Mouse (Mus musculus): Measurements from ENCODE around the gene Scd3.
A peak's percentile ranks its signal among the peaks of the same experiment; 100 is the strongest.

Scd3 gene

DNA sequence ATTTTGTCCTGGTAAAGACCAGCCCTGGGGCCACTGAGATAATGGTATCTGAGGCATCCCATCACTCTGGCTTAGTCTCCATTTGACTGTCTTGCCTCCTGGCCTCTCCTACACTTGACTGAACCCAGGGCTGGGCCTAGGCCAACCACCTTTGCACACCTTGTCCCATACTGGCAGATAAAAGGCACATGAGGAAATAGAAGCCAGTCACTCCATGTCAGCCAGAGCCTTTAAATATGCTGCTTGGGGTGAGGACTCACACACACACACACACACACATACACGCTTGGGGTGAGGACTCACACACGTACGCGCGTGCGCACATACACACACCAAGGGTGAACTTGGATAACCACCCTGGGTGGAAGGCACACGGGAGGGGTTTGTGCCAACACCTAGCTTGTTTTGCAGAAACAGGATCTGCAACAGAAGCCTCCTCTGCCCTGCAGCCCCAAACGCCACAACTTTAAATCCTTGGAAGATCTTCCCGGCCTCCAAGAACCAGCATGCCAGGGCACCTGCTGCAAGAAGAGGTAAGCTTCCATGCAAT, at the start of gene Scd3:
Scd3 (plus strand) TSS at position 255 of the 550 bp plus-strand sequence.
- no peak for DNase-seq (ENCODE audit: low read depth in 1 of 2, low spot score in 2 of 2)

DNA sequence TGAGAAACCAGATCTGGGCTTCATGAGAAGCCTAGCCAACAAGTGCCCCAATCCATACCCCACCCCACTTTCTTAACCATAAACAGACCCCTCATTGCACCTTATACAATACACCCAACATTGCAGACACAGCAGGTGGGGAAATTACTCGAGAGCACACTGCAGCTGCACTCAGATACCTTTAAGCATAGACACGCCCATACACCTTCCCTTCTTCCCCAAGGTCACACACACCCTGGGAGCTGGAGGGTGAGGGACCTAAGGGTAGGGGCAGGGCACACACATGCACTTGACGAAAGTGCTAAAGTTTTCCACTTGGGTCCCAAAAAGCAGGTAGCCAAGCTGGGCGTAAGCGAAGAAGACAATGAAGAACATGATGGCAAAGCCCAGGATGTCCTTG, 49.3 kb upstream of the Scd3 start:
- no peak for DNase-seq (ENCODE audit: low read depth in 1 of 2, low spot score in 2 of 2)

DNA sequence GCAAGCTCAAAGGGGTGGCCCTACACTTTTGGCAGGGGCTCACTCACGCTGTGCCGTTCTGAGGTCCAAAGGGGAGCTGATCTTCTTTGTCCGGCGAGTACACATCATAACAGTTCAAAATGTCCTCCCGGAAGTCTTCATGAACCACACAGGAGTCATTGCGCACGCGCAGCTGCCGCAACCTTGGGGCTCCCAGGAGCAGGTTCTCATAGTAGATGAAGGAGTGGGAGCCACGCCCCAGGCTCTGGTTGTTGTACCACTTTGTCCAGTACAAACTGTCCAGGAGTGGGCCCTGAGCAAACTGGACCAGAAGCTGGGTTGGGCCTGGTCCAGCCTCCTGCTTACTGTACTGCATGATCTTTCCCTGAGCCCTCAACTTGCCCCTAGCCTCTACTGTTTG, 46.1 kb upstream of the Scd3 start:
- DNase-seq (ENCODE audit: low read depth in 1 of 2, low spot score in 2 of 2) = no peak

DNA sequence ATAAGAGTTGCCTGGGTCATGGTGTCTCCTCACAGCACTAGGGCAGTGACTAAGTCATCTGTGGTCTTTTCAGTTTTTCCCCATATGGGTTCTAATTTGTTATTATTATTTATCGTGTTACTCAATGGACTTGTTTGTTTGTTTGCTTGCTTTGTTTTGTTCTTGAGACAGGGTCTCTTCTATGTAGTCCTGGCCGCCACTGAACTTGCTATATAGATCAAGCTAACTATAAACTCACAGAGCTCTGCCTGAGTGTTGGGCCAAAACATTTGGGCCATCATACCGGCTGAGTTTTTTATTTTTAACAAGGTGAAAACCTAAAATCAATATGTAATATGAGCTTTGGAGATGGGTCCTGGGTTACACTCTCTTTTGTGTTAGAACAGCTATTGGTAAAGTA, 43.7 kb upstream of the Scd3 start:
- DNase-seq (ENCODE audit: low read depth in 1 of 2, low spot score in 2 of 2) = no peak

DNA sequence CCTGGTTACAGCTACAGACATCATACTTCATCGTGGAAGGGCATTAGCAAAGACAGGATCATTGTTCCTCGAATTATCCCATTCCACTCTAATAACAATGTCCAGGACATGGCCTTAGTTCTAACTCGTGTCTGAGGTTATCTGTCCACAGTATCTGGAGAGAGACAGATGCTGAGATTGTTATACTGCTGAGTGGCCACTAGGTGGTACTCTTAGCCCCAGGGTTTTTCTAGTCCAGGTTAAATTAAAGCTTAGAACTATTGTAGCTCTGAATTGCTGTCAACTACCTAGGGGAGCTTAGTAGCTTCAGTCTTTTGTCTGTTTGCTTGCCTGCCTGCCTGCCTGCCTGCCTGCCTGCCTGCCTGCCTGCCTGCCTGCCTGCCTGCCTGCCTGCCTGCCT, 41.6 kb upstream of the Scd3 start:
- DNase-seq (ENCODE audit: low read depth in 1 of 2, low spot score in 2 of 2) = no peak

DNA sequence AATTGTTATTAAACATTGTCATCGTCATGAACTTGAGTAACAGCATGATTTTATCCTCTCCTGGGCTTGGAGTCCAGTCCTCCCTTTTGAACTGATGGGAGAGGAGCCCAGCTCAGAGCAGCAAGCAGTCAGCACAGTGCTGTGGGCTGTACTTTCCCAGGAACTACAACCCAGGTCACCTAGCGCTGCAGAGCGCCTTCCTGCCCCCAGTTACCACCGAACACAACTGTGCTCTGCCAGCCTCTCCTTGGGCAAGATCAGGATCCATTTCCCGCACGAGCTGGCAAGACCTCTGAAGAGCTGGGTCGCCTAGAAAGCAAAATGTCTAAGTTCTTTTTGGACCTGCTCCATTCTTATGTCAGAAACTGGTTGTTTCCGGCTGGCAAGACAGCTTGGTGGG, 28.2 kb upstream of the Scd3 start:
- DNase-seq (ENCODE audit: low read depth in 1 of 2, low spot score in 2 of 2) = no peak

DNA sequence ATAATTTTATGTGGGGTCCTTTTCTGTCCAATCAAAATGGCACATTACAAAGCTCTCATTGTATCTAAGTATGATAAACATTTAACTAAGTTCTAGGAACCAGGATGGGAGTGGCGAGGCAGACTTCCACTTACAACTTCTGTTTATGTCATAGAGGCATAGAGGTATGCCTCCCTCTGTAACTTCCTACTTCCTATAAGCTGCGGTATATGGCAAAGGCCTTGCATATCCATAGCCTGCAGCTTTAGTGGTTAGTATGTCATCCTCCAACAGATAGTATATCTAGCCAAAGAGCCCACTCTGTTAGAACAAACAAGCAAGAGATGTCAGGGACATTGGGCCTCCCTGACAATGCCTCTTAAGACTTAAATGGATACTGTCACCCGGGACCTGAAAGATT, 26.3 kb upstream of the Scd3 start:
- DNase-seq (ENCODE audit: low read depth in 1 of 2, low spot score in 2 of 2) = no peak

DNA sequence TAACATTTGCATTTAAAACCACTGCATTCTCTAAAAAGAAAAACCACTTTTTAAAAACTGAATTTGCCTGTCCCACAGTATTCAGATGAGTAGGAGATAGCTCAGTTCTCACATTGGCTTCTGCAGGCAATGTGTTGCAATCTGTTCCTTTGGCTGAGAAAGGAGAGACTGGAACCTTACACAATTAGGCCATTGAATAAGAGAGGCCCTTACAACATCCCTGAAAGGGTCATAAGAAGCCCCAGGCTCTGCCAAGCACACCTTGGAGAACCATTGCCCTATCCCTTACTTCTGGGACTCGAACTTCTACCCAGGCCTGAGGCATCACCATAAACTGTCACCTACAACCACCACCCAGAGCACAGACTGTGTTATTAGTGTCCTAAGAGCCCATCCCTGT, 22.6 kb upstream of the Scd3 start:
- DNase-seq (ENCODE audit: low read depth in 1 of 2, low spot score in 2 of 2) = no peak

DNA sequence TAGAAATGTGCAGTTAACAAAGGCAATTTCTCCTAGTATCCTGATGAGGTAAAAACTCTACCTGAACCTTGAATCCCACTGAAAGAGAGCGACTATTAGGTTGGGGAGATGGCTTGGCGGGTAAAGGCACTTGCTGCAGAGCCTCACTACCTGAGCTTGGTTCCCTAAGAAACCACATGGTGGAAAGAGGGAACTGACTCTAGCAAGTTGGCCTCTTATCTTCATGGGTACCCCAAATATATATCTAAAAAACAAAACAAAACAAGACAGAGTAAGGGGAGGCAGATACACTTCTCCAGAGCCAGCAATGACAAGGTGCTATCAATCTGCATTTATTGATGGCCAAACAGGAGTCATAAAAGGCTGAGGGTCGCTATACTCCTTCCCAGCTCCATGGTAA, 19.1 kb upstream of the Scd3 start:
- DNase-seq (ENCODE audit: low read depth in 1 of 2, low spot score in 2 of 2) = no peak

DNA sequence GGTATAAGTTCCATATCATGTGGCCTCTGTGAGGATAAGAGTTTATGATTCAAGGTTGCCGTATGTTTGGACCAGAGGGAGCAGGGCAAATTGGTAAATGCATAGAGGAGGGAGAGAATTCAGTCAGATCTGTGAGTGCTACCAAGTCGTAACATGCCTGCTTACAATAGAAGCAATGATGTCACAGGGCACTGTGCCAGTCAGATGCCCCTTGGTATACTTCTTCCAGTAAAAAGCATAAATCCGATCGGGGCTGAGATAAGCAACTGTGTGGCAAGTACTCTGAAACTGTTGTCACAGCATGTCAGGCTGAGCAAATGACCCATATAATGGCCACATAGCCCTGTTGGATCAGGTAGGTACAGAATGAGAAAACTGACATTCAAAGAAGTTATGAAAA, 14.0 kb upstream of the Scd3 start:
- DNase-seq (ENCODE audit: low read depth in 1 of 2, low spot score in 2 of 2) = no peak

DNA sequence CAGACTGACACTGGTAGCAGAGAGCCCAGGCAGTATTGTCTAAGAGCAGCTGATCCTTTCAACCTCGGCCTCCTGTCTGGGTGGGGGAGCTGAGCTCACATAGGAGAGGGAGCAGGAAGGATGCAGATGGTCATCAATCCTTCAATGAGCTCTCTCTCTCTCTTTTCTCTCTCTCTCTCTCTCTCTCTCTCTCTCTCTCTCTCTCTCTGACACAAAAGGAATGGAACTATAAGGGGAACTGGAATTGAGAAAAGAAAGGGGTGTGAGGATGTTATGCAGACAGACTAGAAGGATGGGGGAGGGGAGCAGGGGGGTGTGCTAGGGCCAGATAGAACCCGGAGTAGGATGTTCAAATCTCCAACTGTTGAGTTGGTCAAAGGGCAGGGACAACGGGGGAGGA, 10.7 kb upstream of the Scd3 start, which contains the start of gene Pkd2l1:
Pkd2l1 (minus strand) TSS at position 101 of the 400 bp plus-strand sequence.
- DNase-seq (ENCODE audit: low read depth in 1 of 2, low spot score in 2 of 2) = no peak

DNA sequence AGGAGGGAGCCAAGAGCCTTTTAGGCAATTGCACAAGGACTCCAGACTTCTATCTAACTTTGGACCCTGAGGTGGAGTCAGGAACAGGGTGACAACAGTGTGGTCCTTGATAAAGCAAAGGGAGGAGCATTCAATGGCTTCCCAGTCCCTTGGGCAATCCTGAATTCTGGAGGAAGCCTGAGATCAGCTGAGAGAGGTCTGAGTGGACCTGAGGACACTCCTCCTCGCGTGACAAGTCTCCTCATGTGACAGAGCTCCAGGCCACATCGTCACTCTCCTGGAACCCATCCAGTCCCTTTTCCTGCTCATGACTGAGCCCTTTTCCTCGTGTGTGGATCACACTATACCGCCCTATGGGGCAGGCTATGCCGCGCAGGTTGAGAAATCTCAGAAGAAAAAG, 9.2 kb upstream of the Scd3 start:
- DNase-seq (ENCODE audit: low read depth in 1 of 2, low spot score in 2 of 2) = no peak

DNA sequence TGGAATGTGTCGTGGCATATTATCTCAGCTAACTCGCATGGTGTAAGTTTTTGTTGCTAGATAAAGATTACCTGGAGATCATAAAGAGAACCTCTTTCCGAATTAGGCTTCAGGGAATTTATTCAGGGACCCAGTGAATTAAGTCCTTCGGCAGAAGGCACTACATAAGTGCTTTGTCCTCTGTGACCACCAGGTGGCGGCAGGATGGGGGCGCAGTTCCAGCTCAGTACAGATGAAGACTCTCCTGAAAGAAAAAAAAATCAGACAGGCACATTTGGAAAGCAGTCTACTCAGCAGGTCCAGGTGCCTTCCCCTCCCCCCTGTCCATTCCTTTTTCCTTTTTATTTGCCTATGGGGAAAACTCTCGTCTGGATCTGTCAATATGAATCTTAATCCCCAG, 7.9 kb upstream of the Scd3 start:
- peak in 1 of 2 experiments; percentile 28 for DNase-seq (ENCODE audit: low read depth in 1 of 2, low spot score in 2 of 2)

DNA sequence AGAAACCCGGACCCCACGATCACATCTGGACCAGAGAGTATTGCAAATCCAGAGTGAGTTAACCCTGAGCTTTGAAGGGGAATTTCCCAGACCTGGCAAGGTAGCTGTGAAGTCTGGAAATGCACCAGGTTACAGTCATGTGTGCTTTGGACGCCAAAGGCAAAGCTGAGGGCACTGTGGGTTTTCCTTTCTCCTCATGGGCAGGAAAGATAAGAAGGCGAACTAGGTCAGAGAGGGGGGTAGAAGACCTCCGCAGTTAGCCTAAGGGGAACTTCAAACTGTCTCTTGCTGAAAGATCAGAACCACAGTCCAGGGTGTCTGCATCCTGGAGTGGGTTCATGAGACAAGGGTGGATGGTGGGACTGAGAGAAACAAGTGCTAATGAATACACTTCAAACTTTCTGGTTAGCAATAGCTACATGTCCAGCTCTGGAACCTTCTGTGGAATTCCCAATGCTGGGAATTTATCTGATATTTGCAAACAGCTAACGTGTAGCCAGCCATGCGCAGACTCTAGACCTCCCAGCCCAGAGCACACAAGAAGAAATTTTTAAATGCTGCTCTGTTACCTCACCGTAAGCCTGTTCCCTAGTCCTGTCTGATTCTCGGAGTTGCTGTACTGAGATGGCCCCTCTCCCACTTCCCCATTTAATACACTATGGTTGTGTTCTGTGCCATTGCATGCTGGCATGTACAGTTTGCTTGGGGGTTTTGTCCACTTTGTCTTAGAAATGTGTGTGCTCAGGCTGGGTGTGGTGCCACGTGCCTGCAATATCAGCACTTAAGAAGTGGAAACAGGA, 5.8 kb upstream of the Scd3 start:
- no peak for DNase-seq (ENCODE audit: low read depth in 1 of 2, low spot score in 2 of 2)

DNA sequence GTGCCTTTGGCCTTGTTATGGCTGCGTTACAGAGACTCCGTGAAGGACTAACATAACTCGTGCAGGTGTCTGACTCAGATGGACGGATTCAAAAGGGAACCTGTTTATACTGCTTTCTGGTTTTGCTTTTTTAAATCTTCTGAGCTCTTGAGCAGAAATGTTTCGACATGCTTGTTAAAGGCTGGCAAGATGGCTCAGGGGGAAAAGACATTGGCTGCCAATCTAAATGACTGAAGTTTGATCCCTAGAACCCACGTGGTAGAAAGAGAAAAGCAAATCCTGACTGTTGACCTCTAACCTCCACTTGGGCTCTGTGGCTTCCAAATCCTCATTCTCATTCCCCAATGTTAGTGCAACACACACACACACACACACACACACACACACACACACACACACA, 4.6 kb upstream of the Scd3 start:
- no peak for DNase-seq (ENCODE audit: low read depth in 1 of 2, low spot score in 2 of 2)

DNA sequence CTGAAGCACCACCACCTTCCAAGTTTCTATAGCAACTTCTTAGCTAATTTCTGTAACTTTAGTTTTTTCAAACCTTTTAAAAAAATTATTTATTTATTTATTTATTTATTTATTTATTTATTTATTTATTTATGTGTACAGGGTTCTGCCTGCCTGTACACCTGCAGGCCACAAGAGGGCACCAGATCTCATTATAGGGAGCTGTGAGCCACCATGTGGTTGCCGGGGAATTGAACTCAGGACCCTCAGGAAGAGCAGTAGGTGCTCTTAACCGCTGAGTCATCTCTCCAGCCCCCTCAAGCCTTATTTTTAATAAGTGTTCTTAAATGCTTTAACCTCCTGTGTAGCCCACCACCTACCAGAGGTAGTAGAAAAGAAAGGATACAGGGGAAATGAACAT, 4.1 kb upstream of the Scd3 start:
- no peak for DNase-seq (ENCODE audit: low read depth in 1 of 2, low spot score in 2 of 2)

DNA sequence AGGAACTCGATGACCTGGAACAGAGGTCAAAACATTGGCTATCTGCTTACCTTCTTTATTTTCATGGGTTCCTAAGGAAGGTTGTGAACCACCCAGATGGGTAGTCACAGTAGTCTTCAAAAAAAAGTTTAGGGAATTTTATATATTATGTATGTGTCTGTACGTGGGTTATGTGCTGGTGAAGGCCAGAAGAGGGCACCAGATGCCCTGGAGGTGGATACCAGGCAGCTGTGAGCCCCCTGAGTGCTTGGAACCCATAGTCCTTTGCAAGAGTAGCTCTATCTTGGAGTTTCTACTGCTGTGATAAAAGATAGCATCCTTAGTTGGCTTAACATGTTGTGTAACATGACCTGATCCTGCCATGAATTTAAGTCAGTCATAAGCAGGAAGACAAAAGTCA, 4.0 kb downstream of the Scd3 start:
- DNase-seq (ENCODE audit: low read depth in 1 of 2, low spot score in 2 of 2) = no peak

DNA sequence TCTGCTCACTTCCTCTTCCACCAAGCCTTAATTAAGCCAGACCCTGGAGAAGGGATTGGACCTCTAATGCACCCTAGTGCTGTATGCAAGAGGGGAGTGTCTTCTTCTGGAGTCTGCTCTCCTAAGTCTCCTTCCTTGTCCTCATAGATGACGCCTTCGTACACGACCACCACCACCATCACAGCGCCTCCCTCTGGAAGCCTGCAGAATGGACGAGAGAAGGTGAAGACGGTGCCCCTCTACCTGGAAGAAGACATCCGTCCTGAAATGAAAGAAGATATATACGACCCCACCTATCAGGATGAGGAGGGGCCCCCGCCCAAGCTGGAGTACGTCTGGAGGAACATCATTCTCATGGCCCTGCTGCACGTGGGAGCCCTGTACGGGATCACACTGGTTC, 12.2 kb downstream of the Scd3 start:
- no peak for DNase-seq (ENCODE audit: low read depth in 1 of 2, low spot score in 2 of 2)

DNA sequence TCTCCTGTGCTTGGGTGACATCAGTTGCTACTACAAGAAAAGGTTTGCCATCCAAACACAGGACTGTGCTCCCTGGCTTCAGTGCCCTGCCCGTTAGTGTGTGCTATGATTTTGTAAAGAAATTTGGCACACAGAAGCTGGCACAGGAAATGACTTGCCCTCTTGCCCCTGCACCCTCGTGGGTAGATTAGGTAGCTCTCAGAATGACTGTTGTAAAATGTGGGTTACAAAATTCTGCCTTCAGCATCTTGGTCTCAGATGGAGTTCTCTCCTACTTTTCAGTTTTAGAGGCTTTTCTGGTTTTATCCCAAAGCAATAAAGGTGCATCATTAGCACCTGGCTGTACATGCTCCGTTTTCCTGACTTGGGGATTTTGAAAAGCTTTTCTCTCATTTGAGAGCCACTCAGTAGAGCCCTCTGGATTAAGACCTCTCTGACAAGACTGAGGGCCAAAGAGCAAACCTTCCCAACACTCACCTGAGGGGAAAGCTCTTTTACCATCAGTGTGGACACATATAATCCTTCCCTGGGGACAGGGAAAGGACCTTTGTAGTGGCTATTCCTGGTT, 15.0 kb downstream of the Scd3 start:
- DNase-seq (ENCODE audit: low read depth in 1 of 2, low spot score in 2 of 2) = no peak

DNA sequence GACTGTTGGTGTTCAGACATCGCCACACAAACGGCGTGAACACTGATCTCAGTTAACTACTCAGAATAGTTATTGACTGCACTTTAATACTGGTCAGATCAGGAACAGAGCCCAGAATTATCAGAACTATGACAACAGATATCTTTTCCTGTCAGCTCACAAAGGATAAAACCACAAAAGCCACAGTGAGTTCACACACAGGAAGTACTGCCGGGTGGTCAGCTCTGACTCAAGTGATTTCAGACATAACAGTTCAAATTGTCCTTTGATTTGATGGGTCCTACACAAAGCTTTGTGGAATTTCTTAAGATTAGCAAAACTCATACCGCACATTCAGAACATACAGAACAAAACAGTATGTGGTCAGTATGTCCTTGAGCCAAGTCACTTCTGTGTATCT, 22.7 kb downstream of the Scd3 start:
- no peak for DNase-seq (ENCODE audit: low read depth in 1 of 2, low spot score in 2 of 2)

DNA sequence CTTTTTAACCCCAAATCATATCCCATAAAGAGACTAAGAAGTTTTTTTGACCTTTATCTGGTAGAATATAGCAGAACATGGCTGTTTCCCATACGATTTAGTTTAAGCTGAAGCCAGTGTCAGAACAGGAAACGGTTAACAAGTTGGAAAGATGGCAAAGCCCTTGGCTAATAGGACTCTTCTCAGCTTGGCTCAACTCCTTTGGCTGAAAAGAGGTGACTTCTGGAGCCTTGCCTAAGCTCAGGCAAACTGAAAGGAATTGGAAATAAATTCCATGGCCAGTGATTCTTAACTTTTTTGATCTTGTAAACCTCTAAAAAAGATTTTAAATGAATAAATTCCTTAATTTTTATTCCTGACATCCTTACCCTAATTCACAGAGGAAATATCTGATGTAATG, 26.7 kb downstream of the Scd3 start:
- no peak for DNase-seq (ENCODE audit: low read depth in 1 of 2, low spot score in 2 of 2)

DNA sequence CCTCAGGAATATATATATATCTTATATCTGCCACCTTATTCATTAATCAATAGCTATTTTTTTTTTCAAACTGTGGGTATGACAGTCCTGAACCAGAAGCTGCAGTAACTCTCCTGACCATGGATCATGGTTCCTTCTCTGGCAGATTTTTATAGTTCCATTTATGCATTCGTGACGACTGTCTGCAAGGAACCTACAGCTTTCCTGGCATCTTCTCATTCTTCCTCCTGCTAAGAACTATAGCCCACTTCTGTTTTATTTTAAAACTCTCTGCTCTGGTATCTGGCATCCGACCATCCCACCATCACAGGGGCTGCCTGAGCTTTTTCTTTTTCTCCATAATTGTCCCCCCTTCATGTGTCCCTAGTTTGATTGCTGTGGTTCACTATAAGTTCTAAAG, 27.1 kb downstream of the Scd3 start:
- DNase-seq (ENCODE audit: low read depth in 1 of 2, low spot score in 2 of 2) = no peak
